Mouse (Mus musculus) hindbrain, embryonic 15.5 days (tissue): ENCODE results near the gene Sorl1. TPM values are rescaled to one million over a fixed set of nuclear protein-coding genes. Genes with fewer than 3 reads are reported as not detected.

ENCODE experiments used
- ATAC-seq: fragments of 200-750 bp; cut with Nextera tagmentation; 2 replicates; pipeline ENCODE4 v1.8.0; 2017; ENCODE audit warnings: low read depth, moderate number of reproducible peaks, moderate TSS enrichment; ENCODE audit not compliant: low FRiP score
- H3K27ac ChIP-seq: fragments of 300-500 bp; sonication (generic); replicated peaks from 2 replicates; pipeline ENCODE4 v1.5.1; 2015; ENCODE audit warnings: mild to moderate bottlenecking, inconsistent platforms
- H3K27me3 ChIP-seq: fragments of 300-500 bp; sonication (generic); 2 replicates; pipeline ENCODE4 v1.6.1; 2015; ENCODE audit warnings: control low read depth, inconsistent platforms
- H3K36me3 ChIP-seq: fragments of 300-500 bp; sonication (generic); 2 replicates; pipeline ENCODE4 v1.6.1; 2015; ENCODE audit warnings: control low read depth, inconsistent platforms
- H3K4me1 ChIP-seq: fragments of 300-500 bp; sonication (generic); replicated peaks from 2 replicates; pipeline ENCODE4 v1.6.1; 2015; ENCODE audit warnings: control low read depth, inconsistent platforms
- H3K4me2 ChIP-seq: fragments of 300-500 bp; sonication (generic); 2 replicates; pipeline ENCODE4 v1.6.1; 2015; ENCODE audit warnings: moderate library complexity, mild to moderate bottlenecking, inconsistent platforms
- H3K4me3 ChIP-seq: fragments of 300-500 bp; sonication (generic); 2 replicates; pipeline ENCODE4 v1.5.1; 2015; ENCODE audit warnings: mild to moderate bottlenecking, inconsistent platforms
- H3K9ac ChIP-seq: fragments of 300-500 bp; sonication (generic); 2 replicates; pipeline ENCODE4 v1.6.1; 2015; ENCODE audit warnings: inconsistent platforms
- H3K9me3 ChIP-seq: fragments of 300-500 bp; sonication (generic); 2 replicates; pipeline ENCODE4 v1.6.1; 2016; ENCODE audit warnings: control low read depth, inconsistent platforms
- WGBS: fragments of 180-500 bp; shearing (Covaris S2); methylation state at CpG from one replicate; pipeline ENCODE4 v1.1.7; 2015; 5-methylcytosine and 5-hydroxymethylcytosine counted together
- polyA plus RNA-seq: library from polyadenylated mRNA; unstranded; fragments of >200 nt; fragmentation: Nextera tagmentation; extraction: Ambion mirVana; gene quantifications from 2 replicates; pipeline ENCODE4 v1.2.1, GENCODE M21; 2015

Gene Sorl1
- polyA plus RNA-seq, 1 experiment from 2014 or later, result 12.4 TPM

- ATAC-seq, result no peak
- Histone ChIP-seq H3K4me2 (no peak overlapping the region), H3K9me3 (no peaks in the 10 kb centered on the region), H3K27ac (no peak overlapping the region), H3K27me3 (no peaks in the 10 kb centered on the region), H3K36me3 (no peaks in the 10 kb centered on the region), H3K4me1 (no peaks in the 10 kb centered on the region), H3K9ac (no peak overlapping the region), H3K4me3 (no peak overlapping the region)
- WGBS, result 78% methylated on average over 7 of the region's 7 CpGs
These were observed 22.8 kb downstream of the Sorl1 start for GRCm38 (mm10) chr9:42101266-42101665.

- H3K4me2 ChIP-seq, result no peak overlapping the region
- no peak overlapping the region for H3K4me3 ChIP-seq
- no peaks in the 10 kb centered on the region for H3K27me3 ChIP-seq
- H3K27ac ChIP-seq, result no peak overlapping the region
- no peaks in the 10 kb centered on the region for H3K4me1 ChIP-seq
- WGBS, result 56% methylated on average over 9 of the region's 9 CpGs
- H3K36me3 ChIP-seq, result no peaks in the 10 kb centered on the region
- no peak overlapping the region for H3K9ac ChIP-seq
- ATAC-seq, result no peak
- H3K9me3 ChIP-seq, result no peaks in the 10 kb centered on the region
These were observed 23.4 kb downstream of the Sorl1 start for GRCm38 (mm10) chr9:42100618-42101210.

- no peak overlapping the region for H3K27ac ChIP-seq
- 84% methylated on average over 5 of the region's 5 CpGs for WGBS
- H3K36me3 ChIP-seq, result no peaks in the 10 kb centered on the region
- no peaks in the 10 kb centered on the region for H3K4me1 ChIP-seq
- H3K27me3 ChIP-seq, result no peaks in the 10 kb centered on the region
- no peak overlapping the region for H3K9ac ChIP-seq
- H3K4me3 ChIP-seq, result no peak overlapping the region
- no peaks in the 10 kb centered on the region for H3K9me3 ChIP-seq
- no peak for ATAC-seq
- H3K4me2 ChIP-seq, result no peak overlapping the region
These were observed 25.5 kb downstream of the Sorl1 start for GRCm38 (mm10) chr9:42098474-42099121.

GRCm38 (mm10) chr9:42097731-42098473 lies 26.2 kb downstream of the Sorl1 start:
- no peak overlapping the region for H3K9ac ChIP-seq
- no peaks in the 10 kb centered on the region for H3K9me3 ChIP-seq
- no peaks in the 10 kb centered on the region for H3K27me3 ChIP-seq
- no peaks in the 10 kb centered on the region for H3K36me3 ChIP-seq
- 93% methylated on average over 8 of the region's 8 CpGs for WGBS
- H3K4me3 ChIP-seq, result no peak overlapping the region
- no peak overlapping the region for H3K27ac ChIP-seq
- no peaks in the 10 kb centered on the region for H3K4me1 ChIP-seq
- ATAC-seq, result no peak
- H3K4me2 ChIP-seq, result no peak overlapping the region

- Histone ChIP-seq H3K27me3 (no peaks in the 10 kb centered on the region), H3K36me3 (no peaks in the 10 kb centered on the region), H3K4me3 (no peak overlapping the region), H3K4me2 (no peak overlapping the region), H3K9me3 (no peaks in the 10 kb centered on the region), H3K9ac (no peak overlapping the region), H3K4me1 (no peaks in the 10 kb centered on the region), H3K27ac (no peak overlapping the region)
- WGBS, result 94% methylated on average over 7 of the region's 7 CpGs
- no peak for ATAC-seq
These were observed 26.9 kb downstream of the Sorl1 start for GRCm38 (mm10) chr9:42097006-42097730.

GRCm38 (mm10) chr9:42094752-42095151 lies 29.3 kb downstream of the Sorl1 start:
- H3K36me3 ChIP-seq, result no peaks in the 10 kb centered on the region; the same call in 1 of the 2 replicates
- no peak overlapping the region for H3K4me3 ChIP-seq
- no peak overlapping the region for H3K9ac ChIP-seq
- H3K4me2 ChIP-seq, result no peak overlapping the region
- WGBS, result 34% methylated on average over 11 of the region's 11 CpGs
- H3K4me1 ChIP-seq, result no peaks in the 10 kb centered on the region
- no peaks in the 10 kb centered on the region for H3K9me3 ChIP-seq
- no peak for ATAC-seq
- no peak overlapping the region for H3K27ac ChIP-seq
- no peaks in the 10 kb centered on the region for H3K27me3 ChIP-seq

- Histone ChIP-seq H3K4me3 (no peak overlapping the region), H3K27ac (no peak overlapping the region)
- WGBS, result 90% methylated on average over 7 of the region's 7 CpGs
These were observed 30.0 kb downstream of the Sorl1 start for GRCm38 (mm10) chr9:42094028-42094551.

GRCm38 (mm10) chr9:42092749-42093148 lies 31.3 kb downstream of the Sorl1 start:
- H3K9me3 ChIP-seq, result no peaks in the 10 kb centered on the region
- WGBS, result 93% methylated on average over 2 of the region's 2 CpGs
- H3K4me2 ChIP-seq, result no peak overlapping the region
- no peak for ATAC-seq
- H3K36me3 ChIP-seq, result no peaks in the 10 kb centered on the region; the same call in 1 of the 2 replicates
- no peak overlapping the region for H3K27ac ChIP-seq
- H3K9ac ChIP-seq, result no peak overlapping the region
- no peak overlapping the region for H3K4me3 ChIP-seq
- no peaks in the 10 kb centered on the region for H3K27me3 ChIP-seq
- H3K4me1 ChIP-seq, result no peaks in the 10 kb centered on the region

More at GRCm38 (mm10) chr9:42094028-42094551, 30.0 kb downstream of the Sorl1 start:
- no peak overlapping the region for H3K9ac ChIP-seq
- no peaks in the 10 kb centered on the region for H3K27me3 ChIP-seq
- no peak overlapping the region for H3K4me2 ChIP-seq
- no peaks in the 10 kb centered on the region for H3K4me1 ChIP-seq
- no peaks in the 10 kb centered on the region for H3K9me3 ChIP-seq
- no peak for ATAC-seq
- H3K36me3 ChIP-seq, result no peaks in the 10 kb centered on the region; the same call in 1 of the 2 replicates

- Histone ChIP-seq H3K4me1 (no peaks in the 10 kb centered on the region), H3K27ac (no peak overlapping the region), H3K4me3 (no peak overlapping the region), H3K9ac (no peak overlapping the region), H3K4me2 (no peak overlapping the region), H3K36me3 (no peaks in the 10 kb centered on the region; the same call in 1 of the 2 replicates), H3K27me3 (no peaks in the 10 kb centered on the region), H3K9me3 (no peaks in the 10 kb centered on the region)
- 93% methylated on average over 4 of the region's 4 CpGs for WGBS
- ATAC-seq, result no peak
These were observed 32.5 kb downstream of the Sorl1 start for GRCm38 (mm10) chr9:42091561-42091960.

GRCm38 (mm10) chr9:42087921-42088320 lies 36.2 kb downstream of the Sorl1 start:
- H3K27me3 ChIP-seq, result no peaks in the 10 kb centered on the region
- H3K9me3 ChIP-seq, result no peaks in the 10 kb centered on the region
- no peak overlapping the region for H3K9ac ChIP-seq
- H3K4me1 ChIP-seq, result no peaks in the 10 kb centered on the region
- no peaks in the 10 kb centered on the region; the same call in 1 of the 2 replicates for H3K36me3 ChIP-seq
- no peak overlapping the region for H3K27ac ChIP-seq
- WGBS, result 84% methylated on average over 4 of the region's 4 CpGs
- ATAC-seq, result no peak
- no peak overlapping the region for H3K4me3 ChIP-seq
- H3K4me2 ChIP-seq, result no peak overlapping the region

- no peak for ATAC-seq
- no peaks in the 10 kb centered on the region for H3K9me3 ChIP-seq
- H3K4me2 ChIP-seq, result no peak overlapping the region
- WGBS, result 95% methylated on average over 13 of the region's 13 CpGs
- no peak overlapping the region for H3K27ac ChIP-seq
- no peak overlapping the region for H3K9ac ChIP-seq
- no peak overlapping the region for H3K4me3 ChIP-seq
- H3K4me1 ChIP-seq, result no peaks in the 10 kb centered on the region
- no peaks in the 10 kb centered on the region for H3K27me3 ChIP-seq
- peaks cover 2% of the 10 kb centered on the region; the same call in 1 of the 2 replicates for H3K36me3 ChIP-seq
These were observed 38.1 kb downstream of the Sorl1 start for GRCm38 (mm10) chr9:42085970-42086369.
